Mouse (Mus musculus) lung, adult 2 months (tissue): ENCODE data around the gene Pabpn1l.

Experiments
- CTCF ChIP-seq: fragments of 200-500 bp; IDR thresholded peaks from 2 replicates; pipeline ENCODE4 v1.5.1; 2011; ENCODE audit warnings: mild to moderate bottlenecking, low read length, control low read depth; ENCODE audit not compliant: insufficient read depth
- POLR2A ChIP-seq: fragments of 200-500 bp; IDR thresholded peaks from 2 replicates; pipeline ENCODE4 v1.6.1; 2011; ENCODE audit warnings: low read depth, mild to moderate bottlenecking, control low read depth, low read length, borderline replicate concordance; ENCODE audit errors: extremely low read depth

- no peak for TF ChIP-seq CTCF
- no peak for TF ChIP-seq POLR2A
Measured at GRCm38 (mm10) chr8:122606810-122607209, 15.7 kb downstream of the Pabpn1l start.
